Mouse (Mus musculus): ENCODE data around the gene Rasip1.

DNA sequence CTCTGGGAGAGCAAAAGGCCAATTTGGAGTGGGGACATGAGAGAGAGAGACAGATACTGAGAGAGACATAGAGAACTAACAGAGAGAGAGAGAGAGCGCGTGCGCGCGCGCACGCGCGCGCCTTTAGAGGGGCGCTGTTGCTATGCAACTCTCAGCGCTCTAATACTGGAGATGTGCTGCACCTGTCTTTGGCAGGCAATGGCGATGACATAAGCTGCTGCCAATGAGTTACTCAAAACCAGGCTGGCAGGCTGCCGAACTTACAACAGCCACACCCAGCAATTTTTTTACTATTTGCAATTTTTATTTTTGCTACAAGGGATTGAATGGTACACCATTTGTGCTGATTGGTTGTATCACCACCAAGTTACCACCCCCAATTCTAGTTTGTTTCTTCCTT lies 40.5 kb downstream of the Rasip1 start:
- TF ChIP-seq MAX (IDR thresholded peaks at IDR 0.05) (no peak), USF1 (IDR thresholded peaks at IDR 0.05; ENCODE audit: low read depth) (no peak), MYOD1 (IDR thresholded peaks at IDR 0.05; ENCODE audit: control insufficient read depth, insufficient read length, low read depth) (no peak)
